Mouse (Mus musculus) embryonic facial prominence, embryonic 13.5 days (tissue): Measurements from ENCODE around the gene Lce1l. TPM values are rescaled to one million over a fixed set of nuclear protein-coding genes. Genes with fewer than 3 reads are reported as not detected.
A peak's percentile ranks its signal among the peaks of the same experiment; 100 is the strongest.
"Not testable (repeated sequence)": the region's sequence is repeated elsewhere in the genome, so short reads cannot be mapped to it uniquely, and the experiment has no call there.

ENCODE experiments used
- ATAC-seq: fragments of 200-750 bp; cut with Nextera tagmentation; 2 replicates; pipeline ENCODE4 v1.8.0; 2017; ENCODE audit warnings: low read depth; ENCODE audit not compliant: insufficient number of reproducible peaks, insufficient read depth, low FRiP score, low TSS enrichment
- H3K27ac ChIP-seq: fragments of 300-500 bp; sonication (generic); 2 replicates; pipeline ENCODE4 v1.5.1; 2015; ENCODE audit warnings: moderate library complexity, mild to moderate bottlenecking, inconsistent platforms
- H3K27me3 ChIP-seq: fragments of 300-500 bp; sonication (generic); 2 replicates; pipeline ENCODE4 v1.6.1; 2015; ENCODE audit warnings: mild to moderate bottlenecking, inconsistent platforms
- H3K36me3 ChIP-seq: fragments of 300-500 bp; sonication (generic); 2 replicates; pipeline ENCODE4 v1.6.1; 2015; ENCODE audit warnings: mild to moderate bottlenecking, inconsistent platforms
- H3K4me1 ChIP-seq: fragments of 300-500 bp; sonication (generic); 2 replicates; pipeline ENCODE4 v1.6.1; 2015; ENCODE audit warnings: inconsistent platforms
- H3K4me2 ChIP-seq: fragments of 300-500 bp; sonication (generic); 2 replicates; pipeline ENCODE4 v1.6.1; 2015; ENCODE audit warnings: moderate library complexity, mild to moderate bottlenecking, inconsistent platforms
- H3K4me3 ChIP-seq: fragments of 300-500 bp; sonication (generic); 2 replicates; pipeline ENCODE4 v1.5.1; 2015; ENCODE audit warnings: mild to moderate bottlenecking, inconsistent platforms
- H3K9ac ChIP-seq: fragments of 300-500 bp; sonication (generic); 2 replicates; pipeline ENCODE4 v1.6.1; 2015; ENCODE audit warnings: mild to moderate bottlenecking, inconsistent platforms
- H3K9me3 ChIP-seq: fragments of 300-500 bp; sonication (generic); 2 replicates; pipeline ENCODE4 v1.6.1; 2016; ENCODE audit warnings: inconsistent platforms
- WGBS: fragments of 180-500 bp; shearing (Covaris S2); methylation state at CpG from one replicate; pipeline ENCODE4 v1.1.7; 2015; ENCODE audit warnings: mixed read lengths; 5-methylcytosine and 5-hydroxymethylcytosine counted together
- polyA plus RNA-seq: library from polyadenylated mRNA; unstranded; fragments of >200 nt; fragmentation: Nextera tagmentation; extraction: Ambion mirVana; gene quantifications from 2 replicates; pipeline ENCODE4 v1.2.1, GENCODE M21; 2015

Gene Lce1l
- polyA plus RNA-seq = not detected in 2 replicates

- H3K4me3 ChIP-seq = no peak within 1 kb of the TSS
- no peaks in the 10 kb centered on the region for H3K9me3 ChIP-seq
- no peak within 1 kb of the TSS for H3K27ac ChIP-seq
- WGBS = 84% methylated on average over 3 of the region's 3 CpGs
- H3K4me2 ChIP-seq = no peak within 1 kb of the TSS
- H3K9ac ChIP-seq = no peak within 1 kb of the TSS
- ATAC-seq = no peak
- H3K36me3 ChIP-seq = no peaks in the 10 kb centered on the region
- no peaks in the 10 kb centered on the region for H3K4me1 ChIP-seq
- H3K27me3 ChIP-seq = no peaks in the 10 kb centered on the region
Observed at GRCm38 (mm10) chr3:92851186-92851585, at the start of gene Lce1l. Gene Lce1l (minus strand): TSS chr3:92851286.

DNA sequence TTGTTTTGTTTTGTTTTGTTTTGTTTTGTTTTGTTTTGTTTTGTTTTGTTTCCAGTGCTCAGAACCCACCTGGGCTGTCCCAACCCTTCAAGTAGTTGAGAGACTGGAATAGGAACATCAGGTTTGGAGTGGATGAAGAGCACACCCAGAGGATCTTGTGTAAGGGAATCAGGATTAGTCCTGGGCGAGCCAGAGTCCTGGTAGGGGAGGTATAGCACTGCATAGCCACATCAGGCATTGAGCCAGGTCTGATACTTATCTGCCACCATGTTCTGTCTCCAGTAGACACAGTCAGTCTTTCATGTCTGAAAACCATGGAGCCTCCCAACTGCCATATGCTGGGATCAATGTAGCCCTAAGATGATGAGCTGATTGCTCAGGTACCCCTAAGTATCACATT lies 43.4 kb upstream of the Lce1l start:
- Histone ChIP-seq H3K36me3 (no peaks in the 10 kb centered on the region), H3K9ac (no peak overlapping the region), H3K4me1 (no peaks in the 10 kb centered on the region), H3K27ac (no peak overlapping the region), H3K9me3 (no peaks in the 10 kb centered on the region), H3K4me3 (no peak overlapping the region), H3K4me2 (no peak overlapping the region), H3K27me3 (no peaks in the 10 kb centered on the region)
- ATAC-seq = 0 out of 2 replicates have a peak, but pooled peaks have one; percentile 15
- 62% methylated on average over 1 of the region's 1 CpGs for WGBS

GRCm38 (mm10) chr3:92894063-92894462 lies 43.0 kb upstream of the Lce1l start:
- H3K9ac ChIP-seq = no peak overlapping the region
- no peaks in the 10 kb centered on the region for H3K36me3 ChIP-seq
- H3K4me1 ChIP-seq = no peaks in the 10 kb centered on the region
- H3K4me3 ChIP-seq = no peak overlapping the region
- peak; percentile 62; the same call in 1 of the 2 replicates for ATAC-seq
- 58% methylated on average over 3 of the region's 3 CpGs for WGBS
- no peaks in the 10 kb centered on the region for H3K27me3 ChIP-seq
- H3K4me2 ChIP-seq = no peak overlapping the region
- no peak overlapping the region for H3K27ac ChIP-seq
- H3K9me3 ChIP-seq = no peaks in the 10 kb centered on the region

DNA sequence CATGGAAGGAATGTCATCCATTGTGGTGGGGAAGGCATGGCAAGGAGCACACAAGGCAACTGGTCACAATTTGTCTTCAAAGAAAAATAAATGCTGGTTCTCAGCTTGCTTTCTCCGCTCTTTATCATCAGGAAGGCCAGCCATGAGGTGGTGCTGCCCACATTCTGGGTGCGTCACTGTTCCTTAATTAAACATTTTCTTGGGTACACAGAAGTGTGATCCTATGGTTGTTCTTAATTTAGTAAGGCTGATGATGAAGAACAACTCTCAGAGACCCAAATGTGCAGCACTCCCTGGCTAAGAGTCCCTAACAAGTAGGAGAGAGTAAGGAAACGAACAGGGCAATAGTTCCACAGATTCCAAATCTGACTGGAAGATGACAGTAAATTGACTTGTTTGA lies 23.1 kb upstream of the Lce1l start:
- no peak for ATAC-seq
- Histone ChIP-seq H3K27me3 (no peaks in the 10 kb centered on the region), H3K9ac (no peak overlapping the region), H3K4me3 (no peak overlapping the region), H3K4me2 (no peak overlapping the region), H3K4me1 (no peaks in the 10 kb centered on the region), H3K27ac (no peak overlapping the region), H3K36me3 (no peaks in the 10 kb centered on the region), H3K9me3 (no peaks in the 10 kb centered on the region)
- 78% methylated on average over 3 of the region's 3 CpGs for WGBS

GRCm38 (mm10) chr3:92870116-92870515 lies 19.0 kb upstream of the Lce1l start, which contains the start of gene 2310050C09Rik:
Gene 2310050C09Rik (minus strand): TSS chr3:92870216.
- no peak within 1 kb of the TSS for H3K9ac ChIP-seq
- no peaks in the 10 kb centered on the region for H3K36me3 ChIP-seq
- ATAC-seq = no peak
- no peak within 1 kb of the TSS for H3K4me2 ChIP-seq
- H3K9me3 ChIP-seq = no peaks in the 10 kb centered on the region
- WGBS = 69% methylated on average over 4 of the region's 4 CpGs
- no peaks in the 10 kb centered on the region for H3K27me3 ChIP-seq
- no peaks in the 10 kb centered on the region for H3K4me1 ChIP-seq
- no peak within 1 kb of the TSS for H3K27ac ChIP-seq
- H3K4me3 ChIP-seq = no peak within 1 kb of the TSS

- no peak within 1 kb of the TSS for H3K4me2 ChIP-seq
- no peak for ATAC-seq
Observed at GRCm38 (mm10) chr3:92827108-92827507, 24.0 kb downstream of the Lce1l start, which contains the start of gene Kprp. Gene Kprp (minus strand): TSS chr3:92827247.

GRCm38 (mm10) chr3:92825808-92826207 lies 25.3 kb downstream of the Lce1l start:
- H3K27ac ChIP-seq = no peak overlapping the region
- H3K27me3 ChIP-seq = no peaks in the 10 kb centered on the region
- 8% methylated on average over 1 of the region's 1 CpGs for WGBS
- no peaks in the 10 kb centered on the region for H3K9me3 ChIP-seq
- no peak overlapping the region for H3K4me3 ChIP-seq
- ATAC-seq = no peak
- no peak overlapping the region for H3K4me2 ChIP-seq
- H3K4me1 ChIP-seq = no peaks in the 10 kb centered on the region
- no peak overlapping the region for H3K9ac ChIP-seq
- no peaks in the 10 kb centered on the region for H3K36me3 ChIP-seq

More at GRCm38 (mm10) chr3:92827108-92827507, 24.0 kb downstream of the Lce1l start, which contains the start of gene Kprp:
- no peaks in the 10 kb centered on the region for H3K36me3 ChIP-seq
- H3K27ac ChIP-seq = no peak within 1 kb of the TSS
- WGBS = 44% methylated on average over 1 of the region's 1 CpGs
- no peaks in the 10 kb centered on the region for H3K9me3 ChIP-seq
- no peak within 1 kb of the TSS for H3K9ac ChIP-seq
- H3K4me3 ChIP-seq = no peak within 1 kb of the TSS
- H3K27me3 ChIP-seq = no peaks in the 10 kb centered on the region
- H3K4me1 ChIP-seq = no peaks in the 10 kb centered on the region

DNA sequence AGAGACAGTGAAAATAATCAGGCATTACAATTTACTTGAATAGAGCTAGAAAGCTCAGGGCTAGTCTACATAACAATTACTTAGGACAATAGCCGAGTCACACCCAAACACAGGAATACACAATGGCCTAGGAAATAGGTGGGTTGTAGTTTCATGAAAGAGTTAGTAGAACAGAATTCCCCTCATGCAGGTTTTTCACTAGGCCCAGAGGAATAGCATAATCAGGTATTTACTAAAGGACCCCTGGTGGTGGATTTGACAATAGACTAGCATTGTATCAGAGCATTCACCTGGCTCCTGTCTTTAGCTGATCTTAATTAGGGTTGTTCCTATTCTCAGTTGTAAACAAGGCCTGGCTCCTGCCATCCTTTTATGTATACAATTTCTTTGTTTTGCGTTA lies 35.0 kb downstream of the Lce1l start:
- not testable (repeated sequence) for H3K9me3 ChIP-seq, H3K9ac ChIP-seq, H3K4me3 ChIP-seq, H3K36me3 ChIP-seq, H3K27me3 ChIP-seq, ATAC-seq, H3K4me1 ChIP-seq, H3K27ac ChIP-seq, H3K4me2 ChIP-seq
- WGBS = 86% methylated on average over 2 of the region's 2 CpGs

GRCm38 (mm10) chr3:92815581-92815980 lies 35.5 kb downstream of the Lce1l start:
- Histone ChIP-seq H3K4me2 (no peak overlapping the region), H3K27me3 (no peaks in the 10 kb centered on the region), H3K36me3 (no peaks in the 10 kb centered on the region), H3K27ac (no peak overlapping the region), H3K9ac (no peak overlapping the region), H3K4me3 (no peak overlapping the region), H3K9me3 (no peaks in the 10 kb centered on the region), H3K4me1 (no peaks in the 10 kb centered on the region)
- WGBS = 84% methylated on average over 3 of the region's 3 CpGs
- ATAC-seq = no peak

DNA sequence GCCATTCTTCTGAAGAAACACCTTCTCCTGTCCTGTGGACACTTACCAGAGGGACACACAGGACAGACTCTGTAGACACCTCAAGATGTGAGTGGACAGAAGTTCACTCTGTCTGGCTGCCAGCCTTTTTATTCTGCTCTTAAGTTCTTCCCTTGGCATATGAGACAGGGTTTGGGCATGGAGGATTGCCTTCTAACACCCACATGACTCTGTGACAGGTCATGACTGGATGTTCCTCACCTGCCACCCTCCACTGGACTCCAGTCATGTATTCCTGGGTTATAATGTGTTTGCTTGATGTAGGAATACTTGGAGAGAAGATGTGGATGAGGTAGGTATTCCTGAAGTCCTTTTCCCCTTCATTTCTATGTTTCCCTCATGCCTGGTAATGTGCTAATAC lies 43.3 kb downstream of the Lce1l start, which contains the start of gene Lce1k:
TSS of gene Lce1k (minus strand) at position 101 of the 400 bp plus-strand sequence.
- Histone ChIP-seq H3K4me1 (no peaks in the 10 kb centered on the region), H3K27me3 (no peaks in the 10 kb centered on the region), H3K4me3 (no peak within 1 kb of the TSS), H3K36me3 (no peaks in the 10 kb centered on the region), H3K27ac (no peak within 1 kb of the TSS), H3K9me3 (no peaks in the 10 kb centered on the region), H3K4me2 (no peak within 1 kb of the TSS), H3K9ac (no peak within 1 kb of the TSS)
- no peak for ATAC-seq
